Mouse (Mus musculus): ENCODE measurements around the gene Cnnm3. TPM values are rescaled to one million over a fixed set of nuclear protein-coding genes. Genes with fewer than 3 reads are reported as not detected.
"Not testable (repeated sequence)": the region's sequence is repeated elsewhere in the genome, so short reads cannot be mapped to it uniquely, and the experiment has no call there.

Cnnm3 gene
- polyA plus RNA-seq, 1 experiment from 2014 or later: 6.0 TPM

GRCm38 (mm10) chr1:36534595-36535058 lies 23.0 kb downstream of the Cnnm3 start:
- Histone ChIP-seq H3K4me3 (ENCODE audit: low read depth, low read length) (no peak overlapping the region), H3K36me3 (ENCODE audit: control insufficient read depth, insufficient read depth, low read length) (peaks cover 2% of the 10 kb centered on the region; the same call in 1 of the 2 replicates), H3K9me3 (ENCODE audit: control insufficient read depth, low read length) (no peaks in the 10 kb centered on the region), H3K9ac (ENCODE audit: low read length) (no peak overlapping the region), H3K27me3 (ENCODE audit: control insufficient read depth, insufficient read depth, low read length) (no peaks in the 10 kb centered on the region), H3K27ac (replicated peaks; ENCODE audit: low read depth, low read length) (no peak overlapping the region), H3K4me1 (ENCODE audit: control insufficient read depth, insufficient read depth, low read length) (no peaks in the 10 kb centered on the region), H3K4me2 (ENCODE audit: low read depth, severe bottlenecking) (no peak overlapping the region)
- DNase-seq (ENCODE audit: low spot score): no peak
- ATAC-seq (ENCODE audit: insufficient number of reproducible peaks, low FRiP score, low TSS enrichment, low read depth): no peak
- 78% methylated on average over 6 of the region's 6 CpGs for WGBS

GRCm38 (mm10) chr1:36535477-36536396 lies 24.1 kb downstream of the Cnnm3 start:
- no peak overlapping the region for H3K9ac ChIP-seq (ENCODE audit: low read length)
- H3K36me3 ChIP-seq (ENCODE audit: control insufficient read depth, insufficient read depth, low read length): peaks cover 4% of the 10 kb centered on the region; the same call in 1 of the 2 replicates
- DNase-seq (ENCODE audit: low spot score) (no peak), ATAC-seq (ENCODE audit: insufficient number of reproducible peaks, low FRiP score, low TSS enrichment, low read depth) (no peak)
- H3K4me3 ChIP-seq (ENCODE audit: low read depth, low read length): no peak overlapping the region
- 86% methylated on average over 11 of the region's 11 CpGs for WGBS
- no peak overlapping the region for H3K4me2 ChIP-seq (ENCODE audit: low read depth, severe bottlenecking)
- H3K27me3 ChIP-seq (ENCODE audit: control insufficient read depth, insufficient read depth, low read length): no peaks in the 10 kb centered on the region
- H3K27ac ChIP-seq (replicated peaks; ENCODE audit: low read depth, low read length): no peak overlapping the region
- no peaks in the 10 kb centered on the region for H3K4me1 ChIP-seq (ENCODE audit: control insufficient read depth, insufficient read depth, low read length)
- no peaks in the 10 kb centered on the region for H3K9me3 ChIP-seq (ENCODE audit: control insufficient read depth, low read length)

- no peaks in the 10 kb centered on the region for H3K27me3 ChIP-seq (ENCODE audit: control insufficient read depth, insufficient read depth, low read length)
- no peak overlapping the region for H3K9ac ChIP-seq (ENCODE audit: low read length)
- 80% methylated on average over 8 of the region's 8 CpGs for WGBS
- H3K9me3 ChIP-seq (ENCODE audit: control insufficient read depth, low read length): no peaks in the 10 kb centered on the region
- no peak overlapping the region for H3K4me2 ChIP-seq (ENCODE audit: low read depth, severe bottlenecking)
- no peak for DNase-seq (ENCODE audit: low spot score)
- H3K27ac ChIP-seq (replicated peaks; ENCODE audit: low read depth, low read length): no peak overlapping the region
- no peaks in the 10 kb centered on the region for H3K4me1 ChIP-seq (ENCODE audit: control insufficient read depth, insufficient read depth, low read length)
- H3K36me3 ChIP-seq (ENCODE audit: control insufficient read depth, insufficient read depth, low read length): peaks cover 5% of the 10 kb centered on the region; the same call in 1 of the 2 replicates
- no peak overlapping the region for H3K4me3 ChIP-seq (ENCODE audit: low read depth, low read length)
- no peak for ATAC-seq (ENCODE audit: insufficient number of reproducible peaks, low FRiP score, low TSS enrichment, low read depth)
Observed at GRCm38 (mm10) chr1:36536397-36536728, 24.7 kb downstream of the Cnnm3 start.

GRCm38 (mm10) chr1:36536783-36537182 lies 25.1 kb downstream of the Cnnm3 start, which contains the start of gene Ankrd23:
Ankrd23 (minus strand) TSS chr1:36536883.
- H3K27me3 ChIP-seq (ENCODE audit: control insufficient read depth, insufficient read depth, low read length); DNase-seq (ENCODE audit: low spot score); H3K27ac ChIP-seq (replicated peaks; ENCODE audit: low read depth, low read length); H3K4me3 ChIP-seq (ENCODE audit: low read depth, low read length); H3K4me1 ChIP-seq (ENCODE audit: control insufficient read depth, insufficient read depth, low read length); H3K9ac ChIP-seq (ENCODE audit: low read length); H3K36me3 ChIP-seq (ENCODE audit: control insufficient read depth, insufficient read depth, low read length); ATAC-seq (ENCODE audit: insufficient number of reproducible peaks, low FRiP score, low TSS enrichment, low read depth); H3K4me2 ChIP-seq (ENCODE audit: low read depth, severe bottlenecking); H3K9me3 ChIP-seq (ENCODE audit: control insufficient read depth, low read length): not testable (repeated sequence)
- 89% methylated on average over 9 of the region's 9 CpGs for WGBS

GRCm38 (mm10) chr1:36538727-36539126 lies 27.1 kb downstream of the Cnnm3 start:
- peaks cover 11% of the 10 kb centered on the region; the same call in 1 of the 2 replicates for H3K36me3 ChIP-seq (ENCODE audit: control insufficient read depth, insufficient read depth, low read length)

GRCm38 (mm10) chr1:36539186-36539585 lies 27.5 kb downstream of the Cnnm3 start, which contains the start of gene Gm42417:
Gm42417 (minus strand) TSS chr1:36539429.
- no peaks in the 10 kb centered on the region for H3K9me3 ChIP-seq (ENCODE audit: control insufficient read depth, low read length)
- H3K27ac ChIP-seq (replicated peaks; ENCODE audit: low read depth, low read length): no peak within 1 kb of the TSS
- ATAC-seq (ENCODE audit: insufficient number of reproducible peaks, low FRiP score, low TSS enrichment, low read depth): no peak
- H3K36me3 ChIP-seq (ENCODE audit: control insufficient read depth, insufficient read depth, low read length): peaks cover 11% of the 10 kb centered on the region; the same call in 1 of the 2 replicates
- H3K4me2 ChIP-seq (ENCODE audit: low read depth, severe bottlenecking): no peak within 1 kb of the TSS
- no peak within 1 kb of the TSS for H3K9ac ChIP-seq (ENCODE audit: low read length)
- DNase-seq (ENCODE audit: low spot score): no peak
- WGBS: 35% methylated on average over 9 of the region's 9 CpGs
- no peaks in the 10 kb centered on the region for H3K4me1 ChIP-seq (ENCODE audit: control insufficient read depth, insufficient read depth, low read length)
- H3K4me3 ChIP-seq (ENCODE audit: low read depth, low read length): no peak within 1 kb of the TSS
- no peaks in the 10 kb centered on the region for H3K27me3 ChIP-seq (ENCODE audit: control insufficient read depth, insufficient read depth, low read length)

More at GRCm38 (mm10) chr1:36538727-36539126, 27.1 kb downstream of the Cnnm3 start:
- Histone ChIP-seq H3K9me3 (ENCODE audit: control insufficient read depth, low read length) (no peaks in the 10 kb centered on the region), H3K4me1 (ENCODE audit: control insufficient read depth, insufficient read depth, low read length) (no peaks in the 10 kb centered on the region), H3K4me2 (ENCODE audit: low read depth, severe bottlenecking) (no peak overlapping the region), H3K27me3 (ENCODE audit: control insufficient read depth, insufficient read depth, low read length) (no peaks in the 10 kb centered on the region), H3K9ac (ENCODE audit: low read length) (no peak overlapping the region), H3K27ac (replicated peaks; ENCODE audit: low read depth, low read length) (no peak overlapping the region), H3K4me3 (ENCODE audit: low read depth, low read length) (no peak overlapping the region)
- DNase-seq (ENCODE audit: low spot score) (no peak), ATAC-seq (ENCODE audit: insufficient number of reproducible peaks, low FRiP score, low TSS enrichment, low read depth) (no peak)
- 87% methylated on average over 4 of the region's 4 CpGs for WGBS

- ATAC-seq (ENCODE audit: insufficient number of reproducible peaks, low FRiP score, low TSS enrichment, low read depth) (no peak), DNase-seq (ENCODE audit: low spot score) (no peak)
- H3K4me1 ChIP-seq (ENCODE audit: control insufficient read depth, insufficient read depth, low read length): no peaks in the 10 kb centered on the region
- no peaks in the 10 kb centered on the region for H3K9me3 ChIP-seq (ENCODE audit: control insufficient read depth, low read length)
- no peak overlapping the region for H3K9ac ChIP-seq (ENCODE audit: low read length)
- peaks cover 11% of the 10 kb centered on the region; the same call in 1 of the 2 replicates for H3K36me3 ChIP-seq (ENCODE audit: control insufficient read depth, insufficient read depth, low read length)
- no peak overlapping the region for H3K4me3 ChIP-seq (ENCODE audit: low read depth, low read length)
- no peak overlapping the region for H3K4me2 ChIP-seq (ENCODE audit: low read depth, severe bottlenecking)
- no peak overlapping the region for H3K27ac ChIP-seq (replicated peaks; ENCODE audit: low read depth, low read length)
- 93% methylated on average over 11 of the region's 11 CpGs for WGBS
- no peaks in the 10 kb centered on the region for H3K27me3 ChIP-seq (ENCODE audit: control insufficient read depth, insufficient read depth, low read length)
Observed at GRCm38 (mm10) chr1:36540132-36540531, 28.5 kb downstream of the Cnnm3 start.

- no peak overlapping the region for H3K9ac ChIP-seq (ENCODE audit: low read length)
- no peaks in the 10 kb centered on the region for H3K9me3 ChIP-seq (ENCODE audit: control insufficient read depth, low read length)
- DNase-seq (ENCODE audit: low spot score): no peak
- H3K27me3 ChIP-seq (ENCODE audit: control insufficient read depth, insufficient read depth, low read length): no peaks in the 10 kb centered on the region
- no peak overlapping the region for H3K4me2 ChIP-seq (ENCODE audit: low read depth, severe bottlenecking)
- no peak for ATAC-seq (ENCODE audit: insufficient number of reproducible peaks, low FRiP score, low TSS enrichment, low read depth)
- no peak overlapping the region for H3K27ac ChIP-seq (replicated peaks; ENCODE audit: low read depth, low read length)
- 0 out of 2 replicates have a peak, but pooled peaks cover 2% of the 10 kb centered on the region for H3K4me1 ChIP-seq (ENCODE audit: control insufficient read depth, insufficient read depth, low read length)
- no peak overlapping the region for H3K4me3 ChIP-seq (ENCODE audit: low read depth, low read length)
- WGBS: 95% methylated on average over 12 of the region's 12 CpGs
- H3K36me3 ChIP-seq (ENCODE audit: control insufficient read depth, insufficient read depth, low read length): peaks cover 11% of the 10 kb centered on the region; the same call in 1 of the 2 replicates
Observed at GRCm38 (mm10) chr1:36540807-36541206, 29.1 kb downstream of the Cnnm3 start.
